Mouse (Mus musculus) heart, embryonic 10.5 days (tissue): ENCODE results near the gene Kcnab1. TPM values are rescaled to one million over a fixed set of nuclear protein-coding genes. Genes with fewer than 3 reads are reported as not detected.

Experiments
- DNase-seq: peaks from one replicate; pipeline ENCODE4 v3.0.0-alpha.2; 2017; ENCODE audit warnings: low spot score
- H3K27ac ChIP-seq: fragments of 300-500 bp; sonication (generic); 2 replicates; pipeline ENCODE4 v1.5.1; 2016; ENCODE audit warnings: mild to moderate bottlenecking
- H3K27me3 ChIP-seq: fragments of 300-500 bp; sonication (generic); 2 replicates; pipeline ENCODE4 v1.6.1; 2016; ENCODE audit warnings: mild to moderate bottlenecking; ENCODE audit not compliant: poor library complexity, insufficient read depth, severe bottlenecking
- H3K36me3 ChIP-seq: fragments of 300-500 bp; sonication (generic); 2 replicates; pipeline ENCODE4 v1.6.1; 2016; ENCODE audit warnings: mild to moderate bottlenecking, moderate library complexity
- H3K4me1 ChIP-seq: fragments of 300-500 bp; sonication (generic); 2 replicates; pipeline ENCODE4 v1.6.1; 2016; ENCODE audit warnings: mild to moderate bottlenecking
- H3K4me3 ChIP-seq: fragments of 300-500 bp; sonication (generic); 2 replicates; pipeline ENCODE4 v1.5.1; 2016; ENCODE audit warnings: mild to moderate bottlenecking, moderate library complexity
- H3K9me3 ChIP-seq: fragments of 300-500 bp; sonication (generic); 2 replicates; pipeline ENCODE4 v1.6.1; 2016; ENCODE audit warnings: mild to moderate bottlenecking, moderate library complexity
- WGBS: fragments of 180-500 bp; shearing (Covaris S2); methylation state at CpG from one replicate; pipeline ENCODE4 v1.1.7; 2016; 5-methylcytosine and 5-hydroxymethylcytosine counted together
- polyA plus RNA-seq: library from polyadenylated mRNA; unstranded; fragments of >200 nt; fragmentation: Nextera tagmentation; extraction: Ambion mirVana; gene quantifications from 2 replicates; pipeline ENCODE4 v1.2.1, GENCODE M21; 2016

The Kcnab1 gene
- polyA plus RNA-seq, 1 experiment from 2014 or later, result 7.0 TPM

DNA sequence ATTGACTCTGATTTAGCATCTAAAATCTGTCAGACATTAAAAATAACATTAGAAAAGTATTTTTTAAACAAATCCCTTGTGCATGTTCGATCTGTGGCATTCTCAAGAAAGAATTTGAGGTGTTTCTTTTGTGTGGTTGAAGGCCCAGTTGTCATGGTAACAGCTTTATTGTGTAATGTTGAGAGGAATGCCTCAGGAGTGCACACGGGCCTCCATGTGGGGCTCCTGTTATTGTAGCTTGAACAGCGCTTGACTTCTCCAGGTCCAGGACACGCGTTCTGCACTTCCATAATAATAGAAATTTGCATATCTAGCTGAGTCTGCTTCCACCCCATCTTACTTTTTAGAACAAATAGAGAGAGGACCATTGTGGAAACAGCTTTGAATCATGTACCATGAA is 36.0 kb downstream of the Kcnab1 start:
- 84% methylated on average over 5 of the region's 5 CpGs for WGBS
- Histone ChIP-seq H3K4me3 (no peak overlapping the region), H3K36me3 (no peaks in the 10 kb centered on the region), H3K9me3 (no peaks in the 10 kb centered on the region), H3K27me3 (no peaks in the 10 kb centered on the region), H3K27ac (no peak overlapping the region), H3K4me1 (no peaks in the 10 kb centered on the region)
- DNase-seq, result no peak

DNA sequence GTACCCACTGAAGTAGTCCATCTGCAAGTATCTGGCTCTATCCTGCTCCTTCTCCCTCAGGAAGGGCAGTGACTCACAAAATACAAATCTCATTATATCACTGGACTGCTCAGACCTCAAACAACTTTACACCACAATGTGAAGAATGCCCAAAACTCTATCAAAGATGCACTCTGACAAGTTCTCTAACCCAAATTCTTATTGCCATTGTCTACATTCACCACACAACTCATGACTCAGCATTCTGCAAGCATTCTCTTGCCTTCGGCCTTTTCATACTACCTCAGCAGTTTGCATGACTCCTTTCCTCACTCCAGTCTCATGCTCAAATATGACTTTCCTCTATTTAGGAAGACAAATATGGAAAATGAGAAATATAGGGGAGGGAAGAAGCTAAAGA is 42.6 kb downstream of the Kcnab1 start:
- Histone ChIP-seq H3K27me3 (no peaks in the 10 kb centered on the region), H3K36me3 (no peaks in the 10 kb centered on the region), H3K9me3 (no peaks in the 10 kb centered on the region), H3K4me3 (no peak overlapping the region), H3K27ac (no peak overlapping the region), H3K4me1 (no peaks in the 10 kb centered on the region)
- WGBS, result 79% methylated on average over 1 of the region's 1 CpGs
- DNase-seq, result no peak

DNA sequence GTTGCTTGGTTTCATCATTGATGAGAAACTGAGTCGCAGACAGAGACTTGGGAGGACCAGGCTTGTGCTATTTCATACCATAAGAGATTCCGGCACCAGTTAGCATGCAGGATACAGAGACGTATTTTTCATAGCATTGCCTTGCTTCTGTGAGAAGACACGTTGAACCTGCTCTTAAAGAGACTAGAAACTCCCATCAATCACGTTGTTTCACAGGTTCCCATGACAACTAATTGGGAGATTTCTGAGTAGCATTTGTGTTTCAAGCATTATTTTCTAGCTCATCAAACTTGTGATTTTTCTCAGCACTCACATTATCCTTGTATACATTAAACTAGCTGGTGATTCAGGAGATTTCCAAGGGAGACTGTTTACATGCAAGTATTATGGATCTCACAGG is 63.8 kb downstream of the Kcnab1 start:
- Histone ChIP-seq H3K27ac (no peak overlapping the region), H3K27me3 (no peaks in the 10 kb centered on the region), H3K36me3 (no peaks in the 10 kb centered on the region), H3K4me3 (no peak overlapping the region), H3K4me1 (no peaks in the 10 kb centered on the region), H3K9me3 (no peaks in the 10 kb centered on the region)
- DNase-seq, result no peak
- 80% methylated on average over 5 of the region's 5 CpGs for WGBS

- DNase-seq, result no peak
- WGBS, result 78% methylated on average over 12 of the region's 12 CpGs
These were observed 65.4 kb downstream of the Kcnab1 start for GRCm38 (mm10) chr3:65174564-65174963.

GRCm38 (mm10) chr3:65175819-65176218 is 66.6 kb downstream of the Kcnab1 start:
- no peaks in the 10 kb centered on the region for H3K4me1 ChIP-seq
- H3K36me3 ChIP-seq, result no peaks in the 10 kb centered on the region
- H3K27me3 ChIP-seq, result no peaks in the 10 kb centered on the region
- no peak overlapping the region for H3K4me3 ChIP-seq
- no peaks in the 10 kb centered on the region for H3K9me3 ChIP-seq
- H3K27ac ChIP-seq, result no peak overlapping the region
- DNase-seq, result no peak
- WGBS, result 79% methylated on average over 4 of the region's 4 CpGs

More at GRCm38 (mm10) chr3:65174564-65174963, 65.4 kb downstream of the Kcnab1 start:
- Histone ChIP-seq H3K4me3 (no peak overlapping the region), H3K9me3 (no peaks in the 10 kb centered on the region), H3K27me3 (no peaks in the 10 kb centered on the region), H3K36me3 (no peaks in the 10 kb centered on the region), H3K27ac (no peak overlapping the region), H3K4me1 (no peaks in the 10 kb centered on the region)

DNA sequence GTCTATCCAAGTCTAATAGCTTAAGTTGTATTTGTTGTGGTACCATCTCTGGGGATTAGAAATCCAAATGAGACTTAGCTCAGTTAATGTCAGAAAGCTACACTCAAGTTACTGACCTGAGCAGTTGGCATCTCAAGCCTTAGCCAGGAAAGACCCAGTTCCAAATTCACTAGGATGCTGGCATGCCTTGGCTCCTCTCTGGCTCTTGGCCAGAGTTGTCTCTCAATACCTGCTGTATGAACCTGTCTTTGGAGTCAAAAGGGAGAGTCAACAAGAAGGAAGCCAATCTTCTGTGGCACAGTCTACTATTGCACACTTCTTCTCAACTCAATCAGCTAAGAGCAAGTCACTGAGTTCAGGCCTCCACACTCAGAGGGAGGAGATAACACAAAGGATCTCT is 67.7 kb downstream of the Kcnab1 start:
- Histone ChIP-seq H3K36me3 (no peaks in the 10 kb centered on the region), H3K9me3 (no peaks in the 10 kb centered on the region), H3K27me3 (no peaks in the 10 kb centered on the region), H3K4me3 (no peak overlapping the region), H3K4me1 (no peaks in the 10 kb centered on the region), H3K27ac (no peak overlapping the region)
- DNase-seq, result no peak

DNA sequence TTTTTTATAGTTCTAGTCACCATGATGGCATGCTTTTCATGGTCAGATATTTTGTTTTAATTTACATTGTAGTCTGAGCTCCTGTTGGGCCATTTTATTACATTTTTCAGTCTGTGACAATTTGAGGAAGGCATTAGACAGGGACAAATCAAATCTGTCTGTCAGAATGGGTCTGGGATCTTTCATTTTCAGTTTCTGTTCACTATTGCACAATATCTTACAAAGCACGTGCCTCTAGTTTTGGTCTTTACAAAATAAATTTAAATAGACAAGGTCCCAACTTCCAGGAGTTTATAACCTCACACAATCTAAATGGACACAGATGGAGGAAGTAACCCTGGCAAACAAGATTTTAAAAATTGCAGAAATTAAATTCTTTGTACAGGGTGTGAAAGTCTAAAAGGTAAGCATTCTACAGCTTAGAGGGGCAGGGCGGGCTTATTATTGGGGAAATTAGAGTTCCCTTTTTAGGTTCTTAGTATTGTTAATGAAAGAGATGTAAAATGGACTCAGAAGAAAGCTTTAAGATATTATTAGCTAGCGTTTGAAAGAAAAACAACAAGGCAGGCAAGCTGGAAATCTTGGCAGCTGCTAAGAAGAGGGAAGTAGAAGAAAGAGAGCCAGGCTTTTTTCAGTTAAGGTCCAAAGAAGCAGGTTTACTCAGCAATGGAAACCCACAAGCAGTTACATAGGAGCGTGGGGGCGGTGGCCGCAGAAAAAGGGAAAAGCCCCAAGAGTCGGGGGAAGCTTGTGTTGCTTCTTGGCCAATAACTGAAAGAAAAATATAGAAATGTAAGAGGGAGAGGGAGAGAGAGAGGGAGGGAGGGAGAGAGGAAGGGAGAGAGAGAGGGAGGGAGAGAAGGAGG is 78.9 kb downstream of the Kcnab1 start:
- WGBS, result 67% methylated on average over 7 of the region's 7 CpGs

DNA sequence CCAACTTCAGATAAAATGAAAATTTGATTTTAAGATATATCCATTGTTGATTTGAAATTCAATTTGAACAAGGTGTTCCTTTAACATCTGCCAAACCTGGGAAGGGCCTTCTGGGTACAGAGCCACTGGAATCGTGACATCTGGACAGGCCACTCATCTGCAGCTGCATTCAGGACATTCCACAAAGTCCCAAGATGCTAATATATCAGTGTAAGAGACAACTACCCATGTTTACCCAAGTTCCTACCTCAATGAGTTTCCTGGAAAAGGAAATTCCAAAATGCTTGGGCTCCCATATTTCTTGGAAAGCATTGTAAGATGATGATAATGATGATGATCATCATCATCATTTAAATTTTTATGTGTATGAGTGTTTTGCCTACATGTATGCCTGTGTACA is 91.4 kb downstream of the Kcnab1 start:
- H3K36me3 ChIP-seq, result no peaks in the 10 kb centered on the region
- no peaks in the 10 kb centered on the region for H3K27me3 ChIP-seq
- DNase-seq, result no peak
- WGBS, result 59% methylated on average over 1 of the region's 1 CpGs
- H3K9me3 ChIP-seq, result no peaks in the 10 kb centered on the region
- no peaks in the 10 kb centered on the region for H3K4me1 ChIP-seq
- no peak overlapping the region for H3K4me3 ChIP-seq
- no peak overlapping the region for H3K27ac ChIP-seq

More for the DNA sequence above, 78.9 kb downstream of the Kcnab1 start:
- Histone ChIP-seq H3K27me3 (no peaks in the 10 kb centered on the region), H3K4me3 (no peak overlapping the region), H3K9me3 (no peaks in the 10 kb centered on the region), H3K4me1 (no peaks in the 10 kb centered on the region), H3K27ac (no peak overlapping the region), H3K36me3 (no peaks in the 10 kb centered on the region)
- DNase-seq, result no peak

DNA sequence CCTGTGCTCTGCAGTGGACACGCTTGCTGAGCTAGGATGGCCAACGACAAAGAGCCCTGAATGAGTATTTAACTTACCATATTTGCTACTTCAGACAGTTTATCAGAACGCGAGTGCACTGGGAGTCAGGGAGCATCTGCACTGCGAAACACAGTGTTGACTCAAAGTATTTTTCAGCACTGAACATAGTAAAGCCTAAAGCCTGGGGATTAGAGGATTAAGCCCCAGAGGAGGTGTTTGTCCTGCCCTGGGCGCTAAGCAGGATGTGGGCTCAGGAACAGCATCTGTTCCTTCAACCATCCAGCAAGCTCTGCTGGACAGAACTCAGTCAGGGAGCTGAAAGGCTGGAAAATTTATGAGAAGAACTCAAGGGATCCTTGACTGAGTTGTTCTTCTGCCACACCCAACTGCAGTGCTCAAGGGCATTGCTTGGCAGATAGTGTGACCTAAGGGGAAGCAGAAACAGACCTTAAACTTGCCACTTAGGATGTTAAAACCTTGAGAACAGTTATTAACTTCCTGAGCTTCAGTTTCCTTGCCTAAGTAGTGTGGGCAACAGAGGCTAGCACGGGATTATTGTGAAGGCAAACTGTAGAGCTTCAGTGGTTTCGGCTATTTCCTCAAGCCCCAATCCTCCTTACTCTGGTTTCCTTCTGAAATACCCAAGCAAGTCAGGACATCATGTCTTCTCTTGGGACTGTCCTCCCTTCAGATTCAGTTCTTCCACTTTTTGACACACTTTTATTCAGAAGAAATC is 94.4 kb downstream of the Kcnab1 start:
- Histone ChIP-seq H3K9me3 (no peaks in the 10 kb centered on the region), H3K4me1 (no peaks in the 10 kb centered on the region), H3K36me3 (no peaks in the 10 kb centered on the region), H3K27ac (no peak overlapping the region), H3K27me3 (no peaks in the 10 kb centered on the region), H3K4me3 (no peak overlapping the region)
- no peak for DNase-seq
- WGBS, result 65% methylated on average over 8 of the region's 8 CpGs

DNA sequence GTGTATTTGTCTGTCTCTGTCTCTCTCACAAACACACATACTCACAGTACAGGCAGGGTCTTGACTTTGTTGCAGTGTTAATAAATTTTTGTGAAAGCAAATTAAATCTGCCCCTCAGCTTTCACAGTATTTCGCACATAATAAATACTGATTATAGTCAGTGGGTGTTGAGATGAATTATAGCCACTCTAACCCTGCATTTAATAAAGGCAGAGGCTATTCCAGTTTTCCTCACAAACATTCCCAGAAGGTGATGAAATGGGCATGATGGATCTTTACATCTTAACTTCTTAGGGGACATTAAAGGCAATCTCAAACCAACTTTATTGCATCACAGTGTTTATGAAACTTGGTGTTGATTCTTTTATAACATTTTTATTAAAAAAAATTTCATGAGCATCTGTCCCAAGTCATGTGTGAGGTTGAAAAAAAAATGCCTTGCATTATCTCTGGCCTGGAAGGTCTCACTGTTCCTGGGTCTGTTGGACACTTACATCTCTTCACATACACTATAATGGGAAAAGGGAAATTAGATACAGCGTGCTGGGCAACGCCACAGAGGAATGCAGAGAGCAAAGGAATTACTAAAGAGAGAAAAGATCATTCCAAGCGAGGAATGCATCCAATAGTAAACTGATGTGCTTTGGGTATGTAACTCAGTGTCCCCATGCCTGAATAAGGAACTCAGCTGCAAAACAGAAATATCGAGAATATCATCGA is 95.3 kb downstream of the Kcnab1 start:
- no peaks in the 10 kb centered on the region for H3K4me1 ChIP-seq

DNA sequence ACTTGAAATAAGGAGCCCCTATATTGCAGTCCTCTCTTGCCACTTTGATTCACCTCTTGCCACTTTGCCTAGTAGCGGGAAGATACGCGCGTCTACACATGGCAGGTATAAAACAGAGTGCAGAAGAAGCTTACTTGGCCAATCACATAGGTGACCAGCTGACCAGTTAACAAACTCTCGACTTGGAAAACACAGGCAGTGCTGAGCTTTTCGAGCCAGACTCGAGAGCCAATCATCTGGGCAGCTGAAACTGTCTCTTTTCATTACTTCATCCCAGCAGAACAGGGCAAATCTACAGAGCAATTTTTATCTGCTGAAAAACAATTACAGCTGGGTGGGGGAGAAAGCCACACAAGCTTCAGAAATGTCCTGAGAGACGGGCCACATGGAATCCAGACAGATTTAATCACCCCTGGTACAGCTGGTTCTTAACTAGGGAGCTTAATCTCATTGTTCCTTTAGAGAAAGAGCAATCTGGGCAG is 96.4 kb downstream of the Kcnab1 start:
- WGBS, result 63% methylated on average over 8 of the region's 8 CpGs
- H3K27me3 ChIP-seq, result no peaks in the 10 kb centered on the region
- no peak overlapping the region for H3K4me3 ChIP-seq
- no peaks in the 10 kb centered on the region for H3K4me1 ChIP-seq
- H3K27ac ChIP-seq, result no peak overlapping the region
- no peaks in the 10 kb centered on the region for H3K9me3 ChIP-seq
- no peak for DNase-seq
- H3K36me3 ChIP-seq, result no peaks in the 10 kb centered on the region

More for the DNA sequence above, 95.3 kb downstream of the Kcnab1 start:
- H3K9me3 ChIP-seq, result no peaks in the 10 kb centered on the region
- DNase-seq, result no peak
- no peak overlapping the region for H3K4me3 ChIP-seq
- no peaks in the 10 kb centered on the region for H3K36me3 ChIP-seq
- no peaks in the 10 kb centered on the region for H3K27me3 ChIP-seq
- H3K27ac ChIP-seq, result no peak overlapping the region
- WGBS, result 75% methylated on average over 6 of the region's 6 CpGs

- Histone ChIP-seq H3K4me1 (peaks cover 7% of the 10 kb centered on the region; the same call in 1 of the 2 replicates), H3K27ac (no peak overlapping the region), H3K4me3 (no peak overlapping the region), H3K27me3 (no peaks in the 10 kb centered on the region), H3K9me3 (no peaks in the 10 kb centered on the region), H3K36me3 (no peaks in the 10 kb centered on the region)
- no peak for DNase-seq
- whole genome bisulfite sequencing, result 58% methylated on average over 2 of the region's 2 CpGs
These were observed 104.5 kb downstream of the Kcnab1 start for GRCm38 (mm10) chr3:65213725-65214124.

GRCm38 (mm10) chr3:65214635-65215034 is 105.5 kb downstream of the Kcnab1 start:
- peaks cover 7% of the 10 kb centered on the region; the same call in 1 of the 2 replicates for H3K4me1 ChIP-seq
- 78% methylated on average over 2 of the region's 2 CpGs for WGBS
- no peak overlapping the region for H3K27ac ChIP-seq

More at GRCm38 (mm10) chr3:65214635-65215034, 105.5 kb downstream of the Kcnab1 start:
- no peaks in the 10 kb centered on the region for H3K27me3 ChIP-seq
- H3K4me3 ChIP-seq, result no peak overlapping the region
- H3K9me3 ChIP-seq, result no peaks in the 10 kb centered on the region
- no peaks in the 10 kb centered on the region for H3K36me3 ChIP-seq
- no peak for DNase-seq
